ENCODE assay signal across 9 mouse cellular contexts in genomic region chr17:53479604-53480041, GRCm38 (mm10). TPM values are rescaled to one million over a fixed set of nuclear protein-coding genes. Genes with fewer than 3 reads are reported as not detected.
DNase-seq lines count a peak whose midpoint lies in the region; ATAC-seq and TF ChIP-seq lines count a peak whose summit lies in the region.
"Had no signal": no experiment of that assay in that cellular context is flagged by ENCODE, and none has a peak within 500 bp of the region (broad histone marks: within the 10 kb centered on the region; RNA-seq: fewer than 3 reads in every experiment).

No protein-coding gene starts in this region.

- peaks cover 2% of the 10 kb centered on the region for H3K4me1 ChIP-seq in ES-Bruce4 (ENCODE audit: control insufficient read depth, insufficient read depth, low read length)
- H3K4me1 ChIP-seq in heart, postnatal 0 days (ENCODE audit: control insufficient read depth, insufficient read depth): peaks cover 15% of the 10 kb centered on the region
- H3K4me1 ChIP-seq in liver, embryonic 15.5 days (replicated peaks): peaks cover 30% of the 10 kb centered on the region

- peak overlapping the region; percentile 87 for H3K4me3 ChIP-seq in ES-Bruce4 (ENCODE audit: low read depth, low read length)
- H3K4me3 ChIP-seq in heart, postnatal 0 days (ENCODE audit: low read depth, low read length): peak overlapping the region; percentile 97
- H3K4me3 ChIP-seq in liver, embryonic 15.5 days (replicated peaks): peak overlapping the region; percentile 98

- no peaks in the 10 kb centered on the region for H3K9me3 ChIP-seq in ES-Bruce4 (replicated peaks; ENCODE audit: control insufficient read depth, insufficient read depth, low read length, poor library complexity, severe bottlenecking)
- H3K9me3 ChIP-seq in heart, postnatal 0 days (replicated peaks; ENCODE audit: control insufficient read depth, low read length): no peaks in the 10 kb centered on the region
- no peaks in the 10 kb centered on the region for H3K9me3 ChIP-seq in liver, embryonic 15.5 days (replicated peaks)

- peak overlapping the region; percentile 91 for H3K4me2 ChIP-seq in heart, postnatal 0 days (ENCODE audit: low read depth, low read length)
- peak overlapping the region; percentile 94 for H3K4me2 ChIP-seq in liver, embryonic 15.5 days

- H3K27ac ChIP-seq in ES-Bruce4 (ENCODE audit: insufficient read depth, low read length): peak overlapping the region; percentile 62
- peak overlapping the region; percentile 100 for H3K27ac ChIP-seq in heart, postnatal 0 days (ENCODE audit: low read depth)
- H3K27ac ChIP-seq in liver, embryonic 15.5 days (replicated peaks): peak overlapping the region; percentile 100

- WGBS in heart, postnatal 0 days: under 1% methylated on average over 32 of the region's 33 CpGs
- under 1% methylated on average over 33 of the region's 33 CpGs for WGBS in liver, embryonic 15.5 days (ENCODE audit: insufficient replicate concordance)

- DNase-seq in adrenal gland, postnatal 36 days: peak; percentile 71 to 75
- DNase-seq in heart, postnatal 0 days (ENCODE audit: low spot score): peak; percentile 51
- peak; percentile 66 to 81 for DNase-seq in kidney, postnatal 4 days
- DNase-seq in neural tube, embryonic 10.5 days (ENCODE audit: extremely low spot score, low spot score): peak; percentile 76
- peak; percentile 42 to 51 for DNase-seq in thymus, postnatal 10 days (ENCODE audit: low spot score in 2 of 2)

- TF ChIP-seq POLR2A in ES-Bruce4 (IDR thresholded peaks at IDR 0.05; ENCODE audit: insufficient read depth, low read length): no peak

- TF ChIP-seq CTCF in ES-Bruce4 (IDR thresholded peaks at IDR 0.05; ENCODE audit: low read depth, low read length): no peak
- no peak for TF ChIP-seq CTCF in heart, postnatal 0 days (IDR thresholded peaks at IDR 0.05; ENCODE audit: low read depth)

- no peak for TF ChIP-seq EP300 in ES-Bruce4 (IDR thresholded peaks at IDR 0.05; ENCODE audit: insufficient read depth, low read depth, low read length)
- TF ChIP-seq EP300 in heart, postnatal 0 days (IDR thresholded peaks at IDR 0.05; ENCODE audit: low read depth): no peak

- peaks cover 19% of the 10 kb centered on the region for H3K36me3 ChIP-seq in ES-Bruce4 (ENCODE audit: control insufficient read depth, insufficient read depth, low read length, poor library complexity, severe bottlenecking)
- peaks cover 4% of the 10 kb centered on the region; the same call in 1 of the 2 replicates for H3K36me3 ChIP-seq in heart, postnatal 0 days (replicated peaks; ENCODE audit: control insufficient read depth, insufficient read depth, low read length)
- H3K36me3 ChIP-seq in liver, embryonic 15.5 days (replicated peaks): peaks cover 7% of the 10 kb centered on the region

- no peaks in the 10 kb centered on the region for H3K27me3 ChIP-seq in ES-Bruce4 (ENCODE audit: control insufficient read depth, insufficient read depth, low read length, poor library complexity, severe bottlenecking)
- H3K27me3 ChIP-seq in heart, postnatal 0 days (ENCODE audit: control insufficient read depth, insufficient read depth, low read length): no peaks in the 10 kb centered on the region
- no peaks in the 10 kb centered on the region for H3K27me3 ChIP-seq in liver, embryonic 15.5 days

- peak overlapping the region; percentile 95 for H3K9ac ChIP-seq in ES-Bruce4 (ENCODE audit: low read depth, poor library complexity, severe bottlenecking)
- peak overlapping the region; percentile 97 for H3K9ac ChIP-seq in heart, postnatal 0 days (replicated peaks; ENCODE audit: low read depth, low read length)
- H3K9ac ChIP-seq in liver, embryonic 15.5 days: peak overlapping the region; percentile 98

- peak; percentile 21; the same call in 1 of the 2 replicates for ATAC-seq in erythroid progenitor cell, adult 5-6 weeks (replicated peaks; ENCODE audit: low FRiP score, poor library complexity, severe bottlenecking)
- peak; percentile 19 for ATAC-seq in heart, postnatal 0 days (ENCODE audit: insufficient read depth, low read depth)
- no peak; the same call in 1 of the 2 replicates for ATAC-seq in liver, embryonic 15.5 days (ENCODE audit: insufficient read depth)

RNA-seq across cellular contexts. Expression of gene Rab5a, which starts 0.6 kb away (rescaled TPM):
- 90.7 and 92.3 TPM in 2 replicates for polyA plus RNA-seq in ES-Bruce4 (2011; ENCODE audit: insufficient read depth, insufficient read length, low read depth, missing spikeins)
- total RNA-seq in adrenal gland, postnatal 36 days (2021): 100 to 1,000 TPM in 1 of 2 experiments, 10 to 100 TPM in 1; 95.3 to 114 TPM
- total RNA-seq in erythroid progenitor cell, adult 5-6 weeks (2015; ENCODE audit: low replicate concordance): 47.9 and 52.4 TPM in 2 replicates
- total RNA-seq in erythroid progenitor cell, adult 5-6 weeks (2017; ENCODE audit: low replicate concordance): 52.2 and 55.8 TPM in 2 replicates
- 40.5 and 62.6 TPM in 2 replicates for total RNA-seq in heart, postnatal 0 days (2014; rRNA removed; ENCODE audit: low replicate concordance)
- 56.6 and 58.1 TPM in 2 replicates for polyA plus RNA-seq in heart, postnatal 0 days (2015; fragmentation: Nextera tagmentation; extraction: Ambion mirVana)
- polyA plus RNA-seq in liver, embryonic 15.5 days (2015; fragmentation: Nextera tagmentation; extraction: Ambion mirVana): 33.1 and 33.8 TPM in 2 replicates

RNA-seq across cellular contexts. Expression of gene Efhb, which starts 16.5 kb away (rescaled TPM):
- 1.7 and 2.1 TPM in 2 replicates for polyA plus RNA-seq in ES-Bruce4 (2011; ENCODE audit: insufficient read depth, insufficient read length, low read depth, missing spikeins)
- under 1 TPM; 0.36 to 0.43 TPM for total RNA-seq in adrenal gland, postnatal 36 days (2021)
- total RNA-seq in erythroid progenitor cell, adult 5-6 weeks (2015; ENCODE audit: low replicate concordance): not detected in 2 replicates
- not detected in 2 replicates for total RNA-seq in erythroid progenitor cell, adult 5-6 weeks (2017; ENCODE audit: low replicate concordance)
- total RNA-seq in heart, postnatal 0 days (2014; rRNA removed; ENCODE audit: low replicate concordance): 0.12 TPM in 1 of 2 replicates, not detected in the other
- polyA plus RNA-seq in heart, postnatal 0 days (2015; fragmentation: Nextera tagmentation; extraction: Ambion mirVana): 0.18 and 0.27 TPM in 2 replicates
- not detected in 2 replicates for polyA plus RNA-seq in liver, embryonic 15.5 days (2015; fragmentation: Nextera tagmentation; extraction: Ambion mirVana)

RNA-seq across cellular contexts. Expression of gene Pp2d1, which starts 59.6 kb away (rescaled TPM):
- 0.44 TPM in 1 of 2 replicates, not detected in the other for polyA plus RNA-seq in ES-Bruce4 (2011; ENCODE audit: insufficient read depth, insufficient read length, low read depth, missing spikeins)
- not detected for total RNA-seq in adrenal gland, postnatal 36 days (2021)
- not detected in 2 replicates for total RNA-seq in erythroid progenitor cell, adult 5-6 weeks (2015; ENCODE audit: low replicate concordance)
- not detected in 2 replicates for total RNA-seq in erythroid progenitor cell, adult 5-6 weeks (2017; ENCODE audit: low replicate concordance)
- not detected in 2 replicates for total RNA-seq in heart, postnatal 0 days (2014; rRNA removed; ENCODE audit: low replicate concordance)
- 0.14 TPM in 1 of 2 replicates, not detected in the other for polyA plus RNA-seq in heart, postnatal 0 days (2015; fragmentation: Nextera tagmentation; extraction: Ambion mirVana)
- 0.05 and 0.13 TPM in 2 replicates for polyA plus RNA-seq in liver, embryonic 15.5 days (2015; fragmentation: Nextera tagmentation; extraction: Ambion mirVana)
- total RNA-seq: left cerebral cortex, postnatal 36 days had no signal
